Mouse (Mus musculus) cerebellum, adult 11-12 months (tissue): ENCODE data around the gene Cdk1.

Experiments used
- DNase-seq: peaks from one replicate; pipeline ENCODE4 v3.0.0; 2022

Cdk1 gene

DNA sequence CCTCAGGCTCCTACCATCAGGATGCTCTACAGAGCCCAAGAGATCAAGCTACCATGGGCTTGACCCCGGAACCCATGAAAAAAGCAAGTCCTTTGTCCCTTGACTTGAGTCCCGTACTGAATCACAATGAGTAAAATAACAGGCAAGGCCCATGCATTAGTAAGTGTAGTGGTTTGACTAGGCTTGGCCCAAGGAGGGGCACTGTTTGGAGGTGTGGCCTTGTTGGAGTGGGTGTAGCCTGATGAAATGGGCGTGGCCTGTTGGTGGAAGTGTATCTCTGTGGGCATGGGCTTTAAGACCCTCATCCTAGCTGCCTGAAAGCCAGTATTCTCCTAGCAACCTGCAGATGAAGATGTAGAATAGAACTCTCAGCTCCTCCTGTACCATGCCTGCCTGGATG, 47.9 kb downstream of the Cdk1 start:
- DNase-seq: no peak

DNA sequence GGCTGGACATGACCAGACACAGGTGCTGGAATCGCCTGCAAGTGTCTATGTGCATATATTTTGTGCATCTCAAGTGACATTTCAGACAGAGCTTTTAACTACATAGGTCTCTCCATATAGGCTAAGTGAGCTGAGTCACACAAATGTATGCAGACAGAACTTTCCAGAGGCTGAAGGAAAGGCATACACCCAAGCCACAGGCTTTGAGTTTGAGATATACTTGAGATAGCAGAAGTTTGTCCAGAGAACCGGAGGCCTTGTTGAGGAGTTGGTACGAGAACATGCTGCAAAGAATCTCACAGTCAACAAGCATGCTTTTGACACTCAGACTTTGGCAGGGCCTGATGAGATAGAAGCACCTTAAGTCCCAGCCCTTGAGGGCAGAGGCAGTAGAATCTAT, 50.1 kb downstream of the Cdk1 start:
- DNase-seq: no peak

DNA sequence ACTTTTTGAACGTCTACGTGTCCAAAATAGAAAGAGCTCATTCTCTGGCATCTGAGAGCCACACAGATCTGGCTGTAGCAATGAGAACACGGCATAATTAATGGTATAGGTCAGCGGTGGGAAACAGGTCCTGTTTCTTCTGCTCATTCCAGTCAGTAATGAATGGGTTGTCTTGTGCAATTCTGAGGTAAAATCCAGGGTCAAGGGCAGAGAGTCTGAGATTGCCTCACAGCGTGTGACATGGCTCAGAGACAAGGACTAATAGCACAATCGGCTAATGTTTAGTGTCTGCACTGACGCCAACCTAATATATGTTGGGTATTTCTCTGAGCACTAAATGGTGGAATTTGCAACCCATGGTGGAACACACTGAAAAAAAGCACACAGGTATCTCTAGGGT, 52.8 kb downstream of the Cdk1 start:
- no peak for DNase-seq

DNA sequence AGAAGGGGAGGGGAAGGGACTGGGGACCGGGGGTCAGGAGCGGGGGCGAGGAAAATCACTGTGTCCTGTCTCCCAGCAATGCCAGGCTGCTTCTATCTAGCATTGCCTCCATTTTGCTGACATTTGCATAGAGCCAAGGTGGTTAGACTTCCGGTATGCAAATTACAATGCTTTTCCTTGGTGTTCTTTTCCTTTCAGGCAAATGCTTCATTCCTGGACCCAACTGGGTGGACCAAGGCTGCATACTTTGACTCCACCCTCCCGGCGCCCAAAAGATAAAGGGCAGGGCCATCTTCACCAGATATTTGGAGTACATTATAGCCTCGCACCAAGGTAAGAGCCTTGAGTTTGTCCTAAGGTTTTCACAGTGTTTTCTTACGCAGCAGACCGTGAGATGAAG, 56.8 kb downstream of the Cdk1 start:
- DNase-seq: no peak

DNA sequence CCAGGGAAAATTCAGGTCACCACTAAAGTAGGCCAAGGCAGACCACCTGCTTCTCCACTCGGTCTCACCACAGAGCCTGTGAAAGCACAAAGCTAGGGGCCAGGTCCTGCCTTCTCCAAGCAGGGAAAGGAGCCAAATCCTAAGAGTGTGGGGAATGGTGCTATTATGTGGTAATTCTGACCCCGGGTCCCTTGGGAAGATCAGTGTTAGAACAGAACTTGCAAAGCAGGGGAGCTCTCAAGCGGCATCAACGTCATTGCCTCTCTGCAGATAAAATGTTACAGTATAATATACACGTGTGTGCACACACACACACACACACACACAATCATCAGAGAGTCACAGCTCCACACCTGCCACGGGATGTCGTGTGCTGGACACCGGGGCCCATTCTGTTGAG, 62.0 kb downstream of the Cdk1 start:
- no peak for DNase-seq

DNA sequence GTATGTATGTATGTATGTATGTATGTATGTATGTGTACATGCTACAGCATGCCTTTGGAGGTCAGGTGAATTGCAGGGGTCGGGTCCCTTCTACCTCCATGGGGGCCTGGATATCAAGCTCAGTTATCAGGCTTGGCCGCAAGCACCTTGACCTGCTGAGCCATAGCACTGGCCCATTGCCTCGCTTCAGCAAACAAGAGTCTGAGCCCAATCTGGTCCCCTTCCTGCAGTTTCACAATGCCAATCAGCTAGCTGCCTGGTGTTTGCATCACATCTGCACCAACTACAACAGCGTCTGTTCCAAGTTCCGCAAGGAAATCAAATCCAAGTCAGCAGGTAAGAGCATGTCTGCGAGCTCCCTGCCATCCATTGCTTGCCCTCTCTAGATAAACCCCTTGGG, 64.0 kb downstream of the Cdk1 start:
- no peak for DNase-seq

DNA sequence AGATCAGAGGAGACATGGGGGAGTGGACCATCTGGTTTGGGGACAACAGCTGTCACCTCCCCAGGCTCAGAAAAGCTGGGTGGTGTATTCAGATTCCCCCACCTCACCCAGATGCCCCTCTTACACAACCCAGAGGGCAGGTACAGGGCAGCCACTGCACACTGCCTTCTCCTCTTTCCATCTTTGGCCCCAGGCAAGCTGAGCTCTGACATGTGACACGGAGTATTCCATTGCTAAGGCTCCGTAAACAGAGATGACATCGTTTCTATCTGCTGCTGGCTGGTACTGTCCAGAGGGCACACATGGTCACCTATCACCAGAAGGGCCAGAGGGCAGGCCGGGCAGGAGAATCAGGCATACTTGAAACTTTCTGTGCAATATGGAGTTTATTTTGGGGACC, 64.7 kb downstream of the Cdk1 start:
- DNase-seq: no peak

DNA sequence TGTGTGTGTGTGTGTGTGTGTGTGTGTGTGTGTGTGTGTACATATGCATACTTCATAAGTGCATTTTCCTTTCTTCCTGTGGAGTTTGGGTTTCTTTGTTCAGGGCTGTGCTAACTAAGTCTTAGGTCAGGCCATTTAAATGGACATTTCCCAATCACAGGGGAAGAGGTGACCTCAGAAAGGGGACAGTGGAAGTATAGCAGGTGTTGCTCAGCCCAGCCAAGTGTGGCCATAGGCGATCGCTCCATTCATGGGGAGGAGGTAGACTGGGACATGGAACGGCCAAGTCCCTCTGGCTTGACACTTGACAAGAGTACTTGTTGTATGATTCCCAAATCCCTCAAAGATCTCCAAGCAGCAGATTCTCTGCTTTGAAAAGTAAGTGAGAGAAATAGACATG, 65.8 kb downstream of the Cdk1 start:
- no peak for DNase-seq
